Mouse (Mus musculus) forebrain, embryonic 10.5 days (tissue): Measurements from ENCODE around the gene Klhl26. TPM values are rescaled to one million over a fixed set of nuclear protein-coding genes. Genes with fewer than 3 reads are reported as not detected.
A peak's percentile ranks its signal among the peaks of the same experiment; 100 is the strongest.

Experiments used
- DNase-seq: peaks from one replicate; pipeline ENCODE4 v3.0.0-alpha.2; 2017; ENCODE audit warnings: low spot score; ENCODE audit errors: extremely low spot score
- H3K27ac ChIP-seq: fragments of 300-500 bp; sonication (generic); 2 replicates; pipeline ENCODE4 v1.5.1; 2016; ENCODE audit warnings: mild to moderate bottlenecking
- H3K27me3 ChIP-seq: fragments of 300-500 bp; sonication (generic); 2 replicates; pipeline ENCODE4 v1.6.1; 2016; ENCODE audit warnings: mild to moderate bottlenecking; ENCODE audit not compliant: poor library complexity, severe bottlenecking
- H3K36me3 ChIP-seq: fragments of 300-500 bp; sonication (generic); replicated peaks from 2 replicates; pipeline ENCODE4 v1.6.1; 2016; ENCODE audit warnings: mild to moderate bottlenecking, moderate library complexity
- H3K4me1 ChIP-seq: fragments of 300-500 bp; sonication (generic); 2 replicates; pipeline ENCODE4 v1.6.1; 2016
- H3K4me3 ChIP-seq: fragments of 300-500 bp; sonication (generic); 2 replicates; pipeline ENCODE4 v1.5.1; 2016; ENCODE audit warnings: mild to moderate bottlenecking, moderate library complexity
- H3K9me3 ChIP-seq: fragments of 300-500 bp; sonication (generic); 2 replicates; pipeline ENCODE4 v1.6.1; 2016; ENCODE audit warnings: mild to moderate bottlenecking, moderate library complexity
- WGBS: fragments of 180-500 bp; shearing (Covaris S2); methylation state at CpG from one replicate; pipeline ENCODE4 v1.1.7; 2016; 5-methylcytosine and 5-hydroxymethylcytosine counted together
- polyA plus RNA-seq: library from polyadenylated mRNA; unstranded; fragments of >200 nt; fragmentation: Nextera tagmentation; extraction: Ambion mirVana; gene quantifications from 2 replicates; pipeline ENCODE4 v1.2.1, GENCODE M21; 2016

Klhl26 gene
- polyA plus RNA-seq, 1 experiment from 2014 or later = 19.9 TPM

GRCm38 (mm10) chr8:70494416-70494945 lies 17.7 kb upstream of the Klhl26 start:
- peak overlapping the region; percentile 74; the same call in 1 of the 2 replicates for H3K27ac ChIP-seq
- WGBS = 3% methylated on average over 28 of the region's 28 CpGs
- H3K4me1 ChIP-seq = peaks cover 69% of the 10 kb centered on the region
- no peaks in the 10 kb centered on the region for H3K9me3 ChIP-seq
- no peak for DNase-seq
- no peaks in the 10 kb centered on the region for H3K36me3 ChIP-seq
- peak overlapping the region; percentile 50 for H3K4me3 ChIP-seq
- H3K27me3 ChIP-seq = peaks cover 100% of the 10 kb centered on the region

- under 1% methylated on average over 47 of the region's 47 CpGs for WGBS
- no peaks in the 10 kb centered on the region for H3K36me3 ChIP-seq
- H3K4me3 ChIP-seq = peak overlapping the region; percentile 50
- H3K27me3 ChIP-seq = peaks cover 100% of the 10 kb centered on the region
- peaks cover 71% of the 10 kb centered on the region for H3K4me1 ChIP-seq
- no peak for DNase-seq
- peak overlapping the region; percentile 74 for H3K27ac ChIP-seq
- H3K9me3 ChIP-seq = no peaks in the 10 kb centered on the region
Observed at GRCm38 (mm10) chr8:70493692-70494415, 17.1 kb upstream of the Klhl26 start.

- H3K4me1 ChIP-seq = peaks cover 80% of the 10 kb centered on the region
- H3K27ac ChIP-seq = peak within 1 kb of the TSS; percentile 74
- H3K27me3 ChIP-seq = peaks cover 100% of the 10 kb centered on the region
- WGBS = 1% methylated on average over 81 of the region's 93 CpGs
- DNase-seq = no peak
- no peaks in the 10 kb centered on the region for H3K36me3 ChIP-seq
- H3K9me3 ChIP-seq = no peaks in the 10 kb centered on the region
- H3K4me3 ChIP-seq = peak within 1 kb of the TSS; percentile 50
Observed at GRCm38 (mm10) chr8:70492664-70493640, 16.2 kb upstream of the Klhl26 start, which contains the start of gene Crlf1. TSS of gene Crlf1 (plus strand) at chr8:70493158.

- Histone ChIP-seq H3K36me3 (no peaks in the 10 kb centered on the region), H3K27ac (peak overlapping the region; percentile 54; the same call in 1 of the 2 replicates), H3K4me3 (peak overlapping the region; percentile 50), H3K9me3 (no peaks in the 10 kb centered on the region), H3K27me3 (peaks cover 100% of the 10 kb centered on the region), H3K4me1 (peaks cover 100% of the 10 kb centered on the region)
- under 1% methylated on average over 20 of the region's 20 CpGs for WGBS
- DNase-seq = peak; percentile 38
Observed at GRCm38 (mm10) chr8:70490880-70491495, 14.2 kb upstream of the Klhl26 start.

- 2% methylated on average over 10 of the region's 10 CpGs for WGBS
- Histone ChIP-seq H3K9me3 (no peaks in the 10 kb centered on the region), H3K4me1 (peaks cover 94% of the 10 kb centered on the region), H3K27ac (peak overlapping the region; percentile 72), H3K27me3 (peaks cover 100% of the 10 kb centered on the region), H3K36me3 (no peaks in the 10 kb centered on the region), H3K4me3 (peak overlapping the region; percentile 50)
- no peak for DNase-seq
Observed at GRCm38 (mm10) chr8:70490061-70490879, 13.5 kb upstream of the Klhl26 start.

- Histone ChIP-seq H3K4me1 (peaks cover 87% of the 10 kb centered on the region), H3K9me3 (no peaks in the 10 kb centered on the region), H3K36me3 (no peaks in the 10 kb centered on the region), H3K27me3 (peaks cover 100% of the 10 kb centered on the region), H3K27ac (peak overlapping the region; percentile 72), H3K4me3 (peak overlapping the region; percentile 50)
- WGBS = under 1% methylated on average over 26 of the region's 41 CpGs
- no peak for DNase-seq
Observed at GRCm38 (mm10) chr8:70489576-70489975, 12.8 kb upstream of the Klhl26 start.

- peak overlapping the region; percentile 50 for H3K4me3 ChIP-seq
- WGBS = 3% methylated on average over 14 of the region's 14 CpGs
- no peaks in the 10 kb centered on the region for H3K36me3 ChIP-seq
- peaks cover 100% of the 10 kb centered on the region for H3K27me3 ChIP-seq
- peaks cover 82% of the 10 kb centered on the region for H3K4me1 ChIP-seq
- H3K27ac ChIP-seq = peak overlapping the region; percentile 72
- no peaks in the 10 kb centered on the region for H3K9me3 ChIP-seq
- peak; percentile 39 for DNase-seq
Observed at GRCm38 (mm10) chr8:70488931-70489470, 12.2 kb upstream of the Klhl26 start.

- peak overlapping the region; percentile 72 for H3K27ac ChIP-seq
- peaks cover 78% of the 10 kb centered on the region for H3K4me1 ChIP-seq
Observed at GRCm38 (mm10) chr8:70487993-70488796, 11.4 kb upstream of the Klhl26 start.

GRCm38 (mm10) chr8:70486941-70487520 lies 10.3 kb upstream of the Klhl26 start, which contains the start of gene Tmem59l:
TSS of gene Tmem59l (minus strand) at chr8:70487358.
- no peaks in the 10 kb centered on the region for H3K9me3 ChIP-seq
- peak within 1 kb of the TSS; percentile 50 for H3K4me3 ChIP-seq
- H3K36me3 ChIP-seq = no peaks in the 10 kb centered on the region
- peak within 1 kb of the TSS; percentile 72 for H3K27ac ChIP-seq
- peaks cover 100% of the 10 kb centered on the region for H3K27me3 ChIP-seq
- DNase-seq = no peak
- H3K4me1 ChIP-seq = peaks cover 68% of the 10 kb centered on the region
- 3% methylated on average over 33 of the region's 33 CpGs for WGBS

More at GRCm38 (mm10) chr8:70487993-70488796, 11.4 kb upstream of the Klhl26 start:
- Histone ChIP-seq H3K9me3 (no peaks in the 10 kb centered on the region), H3K36me3 (no peaks in the 10 kb centered on the region), H3K4me3 (peak overlapping the region; percentile 50), H3K27me3 (peaks cover 100% of the 10 kb centered on the region)
- WGBS = 2% methylated on average over 55 of the region's 55 CpGs
- DNase-seq = peak; percentile 67

- Histone ChIP-seq H3K4me1 (peaks cover 60% of the 10 kb centered on the region), H3K9me3 (no peaks in the 10 kb centered on the region), H3K4me3 (peak overlapping the region; percentile 50), H3K36me3 (no peaks in the 10 kb centered on the region), H3K27ac (peak overlapping the region; percentile 72; the same call in 1 of the 2 replicates), H3K27me3 (peaks cover 100% of the 10 kb centered on the region)
- no peak for DNase-seq
- 55% methylated on average over 7 of the region's 7 CpGs for WGBS
Observed at GRCm38 (mm10) chr8:70486191-70486681, 9.5 kb upstream of the Klhl26 start.
